Mouse (Mus musculus): ENCODE data around the gene Sorcs3. TPM values are rescaled to one million over a fixed set of nuclear protein-coding genes. Genes with fewer than 3 reads are reported as not detected.

Sorcs3 gene
- total and polyA plus RNA-seq, 2 experiments from 2014 or later = 0.01 TPM; not detected in 1

DNA sequence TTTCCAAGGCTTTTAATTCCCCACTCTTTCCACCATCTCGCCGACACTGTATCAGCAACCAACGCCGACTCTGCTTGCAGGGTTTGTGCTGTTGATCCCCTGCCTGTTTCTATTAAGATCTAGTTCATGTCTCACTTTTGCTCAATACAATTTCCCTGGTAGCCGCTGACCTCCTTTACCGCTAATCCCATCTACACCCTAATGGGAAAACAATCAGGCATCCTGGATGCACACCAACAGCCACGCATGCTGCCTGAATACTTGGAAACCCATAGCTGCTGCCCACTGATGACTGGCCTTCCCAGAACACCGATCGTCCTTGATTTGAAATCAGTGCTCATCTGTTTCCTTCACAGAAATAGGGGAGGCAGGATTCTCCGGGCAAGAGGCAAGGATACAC lies 525.9 kb downstream of the Sorcs3 start:
- H3K27me3 ChIP-seq (ENCODE audit: control insufficient read depth, insufficient read depth, low read length) = no peaks in the 10 kb centered on the region

DNA sequence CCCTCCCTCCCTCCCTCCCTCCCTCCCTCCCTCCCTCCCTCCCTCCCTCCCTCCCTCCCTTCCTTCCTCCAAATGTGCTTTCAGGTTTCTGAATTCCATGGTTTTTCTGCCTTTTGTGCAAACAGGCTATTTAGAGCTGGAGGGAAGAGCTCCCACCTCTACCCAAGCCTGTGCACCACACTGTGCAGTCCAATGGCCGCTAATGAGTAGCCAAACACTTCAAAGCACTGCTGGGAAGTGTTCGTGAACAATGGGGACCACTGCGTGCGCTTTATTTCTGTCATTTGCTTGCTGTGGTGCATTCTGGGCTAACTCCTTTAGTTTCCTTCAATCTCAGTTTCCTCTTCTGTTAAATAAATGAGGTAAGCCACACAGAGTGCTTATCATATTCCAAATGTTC lies 528.5 kb downstream of the Sorcs3 start:
- no peak for ATAC-seq (ENCODE audit: insufficient read depth, low read depth)
- TF ChIP-seq CTCF (IDR thresholded peaks at IDR 0.05; ENCODE audit: low read depth) (no peak), EP300 (IDR thresholded peaks at IDR 0.05; ENCODE audit: low read depth) (no peak)
- H3K4me2 ChIP-seq (ENCODE audit: low read depth, low read length) = no peak overlapping the region
- H3K9ac ChIP-seq (replicated peaks; ENCODE audit: low read depth, low read length) = no peak overlapping the region
- H3K36me3 ChIP-seq (replicated peaks; ENCODE audit: control insufficient read depth, insufficient read depth, low read length) = no peaks in the 10 kb centered on the region
- H3K27ac ChIP-seq (ENCODE audit: low read depth) = no peak overlapping the region
- no peak for DNase-seq (ENCODE audit: low spot score)
- H3K4me1 ChIP-seq (ENCODE audit: control insufficient read depth, insufficient read depth) = no peaks in the 10 kb centered on the region
- H3K27me3 ChIP-seq (ENCODE audit: control insufficient read depth, insufficient read depth, low read length) = no peaks in the 10 kb centered on the region
- WGBS = 79% methylated on average over 4 of the region's 4 CpGs
- H3K4me3 ChIP-seq (ENCODE audit: low read depth, low read length) = no peak overlapping the region
- H3K9me3 ChIP-seq (replicated peaks; ENCODE audit: control insufficient read depth, low read length) = no peaks in the 10 kb centered on the region

More for the DNA sequence above, 525.9 kb downstream of the Sorcs3 start:
- WGBS = 87% methylated on average over 10 of the region's 10 CpGs
- Histone ChIP-seq H3K4me2 (ENCODE audit: low read depth, low read length) (no peak overlapping the region), H3K4me1 (ENCODE audit: control insufficient read depth, insufficient read depth) (no peaks in the 10 kb centered on the region), H3K27ac (ENCODE audit: low read depth) (no peak overlapping the region), H3K9me3 (replicated peaks; ENCODE audit: control insufficient read depth, low read length) (no peaks in the 10 kb centered on the region), H3K36me3 (replicated peaks; ENCODE audit: control insufficient read depth, insufficient read depth, low read length) (no peaks in the 10 kb centered on the region), H3K9ac (replicated peaks; ENCODE audit: low read depth, low read length) (no peak overlapping the region), H3K4me3 (ENCODE audit: low read depth, low read length) (no peak overlapping the region)
- DNase-seq (ENCODE audit: low spot score) (no peak), ATAC-seq (ENCODE audit: insufficient read depth, low read depth) (no peak)
- TF ChIP-seq CTCF (IDR thresholded peaks at IDR 0.05; ENCODE audit: low read depth) (no peak), EP300 (IDR thresholded peaks at IDR 0.05; ENCODE audit: low read depth) (no peak)

DNA sequence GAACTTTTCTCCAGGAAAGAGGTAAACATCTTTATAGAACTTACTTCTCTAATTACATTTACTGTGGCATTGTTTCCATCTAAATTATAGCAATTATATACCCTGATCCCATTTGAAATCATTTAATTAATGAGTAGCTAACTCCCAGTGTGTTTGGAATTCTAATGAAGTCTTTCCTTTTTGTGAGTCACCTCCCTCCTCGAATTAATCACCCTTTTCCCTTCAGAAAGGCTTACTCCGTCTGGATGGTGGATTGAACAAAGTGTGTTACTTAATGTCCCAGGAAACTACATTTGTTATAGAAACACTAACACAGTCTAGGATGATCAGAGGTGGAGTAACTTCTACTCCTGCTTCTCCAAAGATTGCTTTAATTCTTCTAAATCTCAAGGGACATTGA lies 531.7 kb downstream of the Sorcs3 start:
- Histone ChIP-seq H3K27me3 (ENCODE audit: control insufficient read depth, insufficient read depth, low read length) (no peaks in the 10 kb centered on the region), H3K27ac (ENCODE audit: low read depth) (no peak overlapping the region), H3K4me3 (ENCODE audit: low read depth, low read length) (no peak overlapping the region), H3K4me2 (ENCODE audit: low read depth, low read length) (no peak overlapping the region), H3K9me3 (replicated peaks; ENCODE audit: control insufficient read depth, low read length) (no peaks in the 10 kb centered on the region), H3K36me3 (replicated peaks; ENCODE audit: control insufficient read depth, insufficient read depth, low read length) (no peaks in the 10 kb centered on the region), H3K9ac (replicated peaks; ENCODE audit: low read depth, low read length) (no peak overlapping the region), H3K4me1 (ENCODE audit: control insufficient read depth, insufficient read depth) (no peaks in the 10 kb centered on the region)
- TF ChIP-seq EP300 (IDR thresholded peaks at IDR 0.05; ENCODE audit: low read depth) (no peak), CTCF (IDR thresholded peaks at IDR 0.05; ENCODE audit: low read depth) (no peak)
- WGBS = 51% methylated on average over 2 of the region's 2 CpGs
- ATAC-seq (ENCODE audit: insufficient read depth, low read depth) (no peak), DNase-seq (ENCODE audit: low spot score) (no peak)

DNA sequence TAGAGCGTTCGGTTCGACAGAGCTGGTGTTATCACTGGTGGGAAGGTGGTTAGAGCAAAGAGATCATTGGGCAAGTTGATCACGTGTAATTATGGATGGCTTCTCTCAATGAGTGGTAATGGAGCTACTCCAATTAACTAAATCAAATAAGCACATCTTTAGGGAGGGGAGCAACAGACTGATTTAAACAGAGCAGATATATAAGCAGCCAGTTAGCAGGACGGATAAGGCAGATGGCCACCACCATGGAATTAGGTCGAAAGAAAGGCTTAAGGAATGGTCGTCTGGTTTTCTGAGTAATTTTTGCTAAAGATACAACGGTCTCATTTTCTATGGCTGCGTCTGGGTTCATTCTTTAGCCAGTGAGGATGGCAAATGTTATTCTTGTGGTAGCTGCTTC lies 549.3 kb downstream of the Sorcs3 start:
- H3K4me3 ChIP-seq (ENCODE audit: low read depth, low read length) = no peak overlapping the region
- H3K4me1 ChIP-seq (ENCODE audit: control insufficient read depth, insufficient read depth) = no peaks in the 10 kb centered on the region
- no peak overlapping the region for H3K9ac ChIP-seq (replicated peaks; ENCODE audit: low read depth, low read length)
- WGBS = 78% methylated on average over 9 of the region's 9 CpGs
- no peaks in the 10 kb centered on the region for H3K27me3 ChIP-seq (ENCODE audit: control insufficient read depth, insufficient read depth, low read length)
- no peak overlapping the region for H3K4me2 ChIP-seq (ENCODE audit: low read depth, low read length)
- no peaks in the 10 kb centered on the region for H3K9me3 ChIP-seq (replicated peaks; ENCODE audit: control insufficient read depth, low read length)
- H3K36me3 ChIP-seq (replicated peaks; ENCODE audit: control insufficient read depth, insufficient read depth, low read length) = no peaks in the 10 kb centered on the region
- ATAC-seq (ENCODE audit: insufficient read depth, low read depth) = no peak
- TF ChIP-seq EP300 (IDR thresholded peaks at IDR 0.05; ENCODE audit: low read depth) (no peak), CTCF (IDR thresholded peaks at IDR 0.05; ENCODE audit: low read depth) (no peak)
- DNase-seq (ENCODE audit: low spot score) = no peak
- no peak overlapping the region for H3K27ac ChIP-seq (ENCODE audit: low read depth)

DNA sequence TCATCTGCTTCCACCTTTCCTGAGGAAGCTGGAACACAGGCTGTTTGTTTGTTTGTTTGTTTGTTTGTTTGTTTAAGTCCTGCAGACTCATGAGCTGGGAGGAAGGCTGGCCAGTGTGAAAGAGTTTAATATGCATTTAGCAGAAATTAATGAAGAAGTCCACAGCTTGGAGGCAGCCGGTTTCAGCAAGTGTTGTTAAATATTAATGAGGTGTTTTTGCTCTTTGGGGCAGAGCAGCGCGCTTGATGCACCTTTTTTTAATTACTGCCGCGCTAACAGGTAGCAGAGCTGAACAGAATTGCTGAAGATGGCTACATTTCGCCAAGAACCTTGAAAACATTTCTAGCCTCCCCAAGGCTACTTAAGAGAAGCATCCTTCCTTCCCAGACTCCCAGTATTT lies 551.0 kb downstream of the Sorcs3 start:
- DNase-seq (ENCODE audit: low spot score) (no peak), ATAC-seq (ENCODE audit: insufficient read depth, low read depth) (no peak)
- no peaks in the 10 kb centered on the region for H3K27me3 ChIP-seq (ENCODE audit: control insufficient read depth, insufficient read depth, low read length)
- WGBS = 85% methylated on average over 6 of the region's 6 CpGs
- H3K4me1 ChIP-seq (ENCODE audit: control insufficient read depth, insufficient read depth) = no peaks in the 10 kb centered on the region
- no peaks in the 10 kb centered on the region for H3K36me3 ChIP-seq (replicated peaks; ENCODE audit: control insufficient read depth, insufficient read depth, low read length)
- no peak overlapping the region for H3K4me3 ChIP-seq (ENCODE audit: low read depth, low read length)
- H3K4me2 ChIP-seq (ENCODE audit: low read depth, low read length) = no peak overlapping the region
- no peak overlapping the region for H3K27ac ChIP-seq (ENCODE audit: low read depth)
- no peaks in the 10 kb centered on the region for H3K9me3 ChIP-seq (replicated peaks; ENCODE audit: control insufficient read depth, low read length)
- H3K9ac ChIP-seq (replicated peaks; ENCODE audit: low read depth, low read length) = no peak overlapping the region
- no peak for TF ChIP-seq EP300 (IDR thresholded peaks at IDR 0.05; ENCODE audit: low read depth)
- TF ChIP-seq CTCF (IDR thresholded peaks at IDR 0.05; ENCODE audit: low read depth) = no peak

DNA sequence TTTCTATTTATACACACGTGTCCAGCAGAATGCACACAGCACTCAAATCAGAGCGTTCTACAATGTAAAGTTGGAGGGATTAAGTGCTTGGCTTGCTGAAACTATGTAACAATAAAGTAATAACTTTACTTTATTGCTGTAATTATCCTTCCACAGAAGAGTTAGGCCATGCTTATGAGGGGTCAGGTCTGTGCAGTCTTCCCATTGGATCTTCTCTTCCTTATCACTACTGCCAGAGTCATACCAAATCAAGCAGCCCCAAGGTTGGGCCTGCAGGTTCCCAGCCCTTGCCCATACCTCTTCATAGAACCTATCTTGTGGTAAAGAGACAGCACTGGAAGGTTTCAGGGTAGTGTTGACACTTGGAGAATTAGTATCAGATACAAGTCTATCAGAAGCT lies 560.7 kb downstream of the Sorcs3 start:
- no peak for DNase-seq (ENCODE audit: low spot score)
- H3K9me3 ChIP-seq (replicated peaks; ENCODE audit: control insufficient read depth, low read length) = no peaks in the 10 kb centered on the region
- ATAC-seq (ENCODE audit: insufficient read depth, low read depth) = no peak
- H3K27ac ChIP-seq (ENCODE audit: low read depth) = no peak overlapping the region
- H3K4me3 ChIP-seq (ENCODE audit: low read depth, low read length) = no peak overlapping the region
- 69% methylated on average over 2 of the region's 2 CpGs for WGBS
- no peaks in the 10 kb centered on the region for H3K4me1 ChIP-seq (ENCODE audit: control insufficient read depth, insufficient read depth)
- H3K4me2 ChIP-seq (ENCODE audit: low read depth, low read length) = no peak overlapping the region
- H3K36me3 ChIP-seq (replicated peaks; ENCODE audit: control insufficient read depth, insufficient read depth, low read length) = no peaks in the 10 kb centered on the region
- no peaks in the 10 kb centered on the region for H3K27me3 ChIP-seq (ENCODE audit: control insufficient read depth, insufficient read depth, low read length)
- no peak for TF ChIP-seq EP300 (IDR thresholded peaks at IDR 0.05; ENCODE audit: low read depth)
- no peak for TF ChIP-seq CTCF (IDR thresholded peaks at IDR 0.05; ENCODE audit: low read depth)
- H3K9ac ChIP-seq (replicated peaks; ENCODE audit: low read depth, low read length) = no peak overlapping the region

Measured in heart, postnatal 0 days (tissue).